Mouse (Mus musculus) cerebellum, adult 2 months (tissue): ENCODE measurements around the gene Afap1l2.

Source experiments
- CTCF ChIP-seq: fragments of 200-500 bp; IDR thresholded peaks from 2 replicates; pipeline ENCODE4 v1.5.1; 2011; ENCODE audit warnings: low read depth, mild to moderate bottlenecking, control low read depth, low read length, moderate library complexity, borderline replicate concordance; ENCODE audit not compliant: insufficient read depth
- POLR2A ChIP-seq: fragments of 200-500 bp; IDR thresholded peaks from 2 replicates; pipeline ENCODE4 v1.6.1; 2011; ENCODE audit warnings: low read length, control low read depth, borderline replicate concordance; ENCODE audit not compliant: insufficient read depth

- TF ChIP-seq CTCF (no peak), POLR2A (no peak)
These were observed 9.1 kb downstream of the Afap1l2 start for GRCm38 (mm10) chr19:56998910-56999309.
